Mouse (Mus musculus): ENCODE data around the gene Zbtb20. TPM values are rescaled to one million over a fixed set of nuclear protein-coding genes. Genes with fewer than 3 reads are reported as not detected.

Gene Zbtb20
- polyA plus RNA-seq, 1 experiment = 14.7 TPM

DNA sequence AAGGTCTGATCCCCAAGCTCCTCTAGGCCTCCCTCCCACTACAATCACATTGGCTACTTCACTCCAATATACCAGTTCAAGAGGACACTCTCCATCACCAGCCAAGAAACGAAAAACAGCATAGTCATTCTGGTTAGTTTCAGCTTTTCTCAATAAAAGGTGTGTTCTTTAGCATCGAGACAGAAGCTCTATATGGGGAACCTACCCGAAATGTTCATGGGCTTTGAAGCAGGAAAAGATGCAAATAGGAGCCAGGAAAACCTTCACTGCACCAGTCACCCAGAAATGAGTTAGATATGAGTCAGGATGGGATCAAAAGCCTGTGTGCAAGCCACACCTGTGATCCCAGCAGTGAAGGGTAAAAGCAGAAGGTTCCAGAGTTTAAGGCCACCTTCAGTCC is 601.2 kb downstream of the Zbtb20 start:
- Histone ChIP-seq H3K27ac (ENCODE audit: insufficient read depth, low read depth, low read length) (no peak overlapping the region), H3K4me3 (ENCODE audit: insufficient read depth, low read length) (no peak overlapping the region), H3K4me1 (ENCODE audit: control insufficient read depth, insufficient read depth, low read length) (no peaks in the 10 kb centered on the region)
- TF ChIP-seq POLR2A (IDR thresholded peaks at IDR 0.05; ENCODE audit: borderline replicate concordance, low read depth, low read length) (no peak), CTCF (IDR thresholded peaks at IDR 0.05; ENCODE audit: low read depth, low read length) (no peak)

DNA sequence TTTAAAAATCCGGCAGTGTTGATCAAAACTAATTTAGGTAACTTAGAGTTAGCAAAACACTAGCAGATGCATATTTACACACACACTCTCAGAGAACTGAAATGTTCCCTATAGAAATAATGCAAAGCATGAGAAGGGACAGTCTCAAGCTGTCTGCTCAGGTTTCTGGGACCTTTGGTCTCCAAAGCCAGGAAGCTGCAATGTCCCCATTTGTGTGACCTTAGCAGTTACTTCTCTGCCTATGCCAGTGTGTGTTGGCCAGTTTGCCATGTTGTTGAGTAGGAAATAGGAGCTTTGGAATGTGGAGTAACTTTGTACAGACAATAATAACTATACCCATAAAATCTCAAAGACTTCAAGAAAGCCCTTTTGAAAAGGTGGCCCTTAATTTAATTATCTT is 602.7 kb downstream of the Zbtb20 start:
- Histone ChIP-seq H3K4me3 (ENCODE audit: insufficient read depth, low read length) (no peak overlapping the region), H3K4me1 (ENCODE audit: control insufficient read depth, insufficient read depth, low read length) (no peaks in the 10 kb centered on the region), H3K27ac (ENCODE audit: insufficient read depth, low read depth, low read length) (no peak overlapping the region)
- TF ChIP-seq CTCF (IDR thresholded peaks at IDR 0.05; ENCODE audit: low read depth, low read length) = no peak
- TF ChIP-seq POLR2A (IDR thresholded peaks at IDR 0.05; ENCODE audit: borderline replicate concordance, low read depth, low read length) = no peak

DNA sequence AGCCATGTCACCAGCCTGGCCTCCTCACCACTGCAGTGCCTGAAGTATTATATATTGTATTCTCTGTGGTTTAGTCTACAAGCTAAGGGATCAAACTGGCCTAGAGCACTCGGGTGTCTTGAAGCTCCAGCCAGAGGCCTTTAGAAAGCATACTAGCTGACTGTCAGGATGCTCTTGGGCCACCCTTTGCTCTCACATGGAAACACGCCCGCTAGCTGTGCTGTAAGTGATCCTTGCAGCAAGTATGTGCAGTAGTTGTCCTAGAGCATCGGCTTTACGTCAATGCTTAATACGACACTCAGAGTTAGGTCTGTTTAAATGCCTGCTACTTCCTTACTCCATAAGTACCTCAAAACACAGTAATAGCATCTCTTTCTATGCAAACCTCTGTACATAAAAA is 604.9 kb downstream of the Zbtb20 start:
- Histone ChIP-seq H3K4me3 (ENCODE audit: insufficient read depth, low read length) (no peak overlapping the region), H3K27ac (ENCODE audit: insufficient read depth, low read depth, low read length) (no peak overlapping the region), H3K4me1 (ENCODE audit: control insufficient read depth, insufficient read depth, low read length) (no peaks in the 10 kb centered on the region)
- TF ChIP-seq POLR2A (IDR thresholded peaks at IDR 0.05; ENCODE audit: borderline replicate concordance, low read depth, low read length) = no peak
- TF ChIP-seq CTCF (IDR thresholded peaks at IDR 0.05; ENCODE audit: low read depth, low read length) = no peak

DNA sequence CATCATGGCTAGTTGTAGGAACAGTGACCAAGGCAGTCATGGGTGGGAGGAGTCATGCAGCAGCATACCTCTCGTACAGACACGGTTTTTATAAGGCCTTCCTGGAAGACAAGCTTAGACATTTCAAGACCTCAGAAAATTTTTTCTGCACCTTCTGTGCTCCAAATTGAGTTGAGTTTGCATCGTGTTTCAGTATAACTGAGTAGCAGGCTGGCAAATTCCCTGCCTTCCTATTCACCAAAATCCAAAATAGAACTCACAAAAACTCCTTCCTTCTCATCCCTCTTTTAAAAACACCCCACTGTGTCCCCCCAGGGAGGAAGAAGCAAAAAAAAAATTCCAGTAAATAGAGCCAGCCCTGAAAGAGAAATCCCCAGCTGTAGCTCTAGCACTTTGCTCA is 606.4 kb downstream of the Zbtb20 start:
- Histone ChIP-seq H3K4me3 (ENCODE audit: insufficient read depth, low read length) (no peak overlapping the region), H3K4me1 (ENCODE audit: control insufficient read depth, insufficient read depth, low read length) (no peaks in the 10 kb centered on the region), H3K27ac (ENCODE audit: insufficient read depth, low read depth, low read length) (no peak overlapping the region)
- no peak for TF ChIP-seq POLR2A (IDR thresholded peaks at IDR 0.05; ENCODE audit: borderline replicate concordance, low read depth, low read length)
- no peak for TF ChIP-seq CTCF (IDR thresholded peaks at IDR 0.05; ENCODE audit: low read depth, low read length)

- no peak overlapping the region for H3K4me3 ChIP-seq (ENCODE audit: insufficient read depth, low read length)
- H3K4me1 ChIP-seq (ENCODE audit: control insufficient read depth, insufficient read depth, low read length) = no peaks in the 10 kb centered on the region
- TF ChIP-seq POLR2A (IDR thresholded peaks at IDR 0.05; ENCODE audit: borderline replicate concordance, low read depth, low read length) (no peak), CTCF (IDR thresholded peaks at IDR 0.05; ENCODE audit: low read depth, low read length) (no peak)
- no peak overlapping the region for H3K27ac ChIP-seq (ENCODE audit: insufficient read depth, low read depth, low read length)
Measured at GRCm38 (mm10) chr16:43482738-43483137, 607.1 kb downstream of the Zbtb20 start.

DNA sequence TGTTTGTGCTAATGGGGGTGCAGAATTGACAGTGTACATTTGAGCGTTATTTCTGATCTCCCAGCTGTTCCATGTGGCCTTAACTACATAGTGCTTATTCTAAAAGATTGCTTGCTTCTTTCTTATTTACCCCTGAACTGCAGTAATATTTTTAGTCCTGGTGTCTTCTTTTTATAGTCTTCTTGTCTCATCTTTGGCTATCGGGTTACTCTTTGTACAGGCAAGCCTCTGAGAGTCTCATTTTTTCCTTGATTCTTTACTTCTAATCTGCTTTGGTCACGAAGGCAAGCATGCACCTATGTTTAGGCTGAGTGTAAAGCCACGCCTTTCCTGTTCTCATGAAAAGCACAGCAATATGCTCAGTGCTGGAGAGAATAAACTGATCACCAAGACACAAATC is 608.7 kb downstream of the Zbtb20 start:
- H3K4me1 ChIP-seq (ENCODE audit: control insufficient read depth, insufficient read depth, low read length) = no peaks in the 10 kb centered on the region
- no peak overlapping the region for H3K27ac ChIP-seq (ENCODE audit: insufficient read depth, low read depth, low read length)
- H3K4me3 ChIP-seq (ENCODE audit: insufficient read depth, low read length) = no peak overlapping the region
- TF ChIP-seq CTCF (IDR thresholded peaks at IDR 0.05; ENCODE audit: low read depth, low read length) = no peak
- no peak for TF ChIP-seq POLR2A (IDR thresholded peaks at IDR 0.05; ENCODE audit: borderline replicate concordance, low read depth, low read length)

DNA sequence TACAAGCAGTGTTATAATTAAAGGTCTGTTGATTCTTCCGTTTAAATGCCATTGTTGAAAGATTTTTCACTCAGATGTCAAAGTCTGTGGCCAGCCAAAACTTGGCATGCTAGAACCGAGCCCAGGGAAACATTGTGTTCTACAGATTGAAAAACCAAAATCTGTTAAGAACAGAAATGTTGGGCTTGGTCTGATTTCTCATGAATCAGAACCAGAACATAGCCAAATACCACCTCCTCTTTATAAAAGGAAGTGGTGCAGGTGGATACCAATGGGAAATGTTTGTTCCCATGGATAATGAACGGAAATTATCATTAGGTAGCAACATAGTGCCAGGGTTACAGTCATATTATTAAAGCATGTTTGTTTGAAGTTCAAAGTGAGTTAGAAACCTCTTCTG is 613.7 kb downstream of the Zbtb20 start:
- H3K4me1 ChIP-seq (ENCODE audit: control insufficient read depth, insufficient read depth, low read length) = no peaks in the 10 kb centered on the region
- TF ChIP-seq CTCF (IDR thresholded peaks at IDR 0.05; ENCODE audit: low read depth, low read length) (no peak), POLR2A (IDR thresholded peaks at IDR 0.05; ENCODE audit: borderline replicate concordance, low read depth, low read length) (no peak)
- no peak overlapping the region for H3K4me3 ChIP-seq (ENCODE audit: insufficient read depth, low read length)
- no peak overlapping the region for H3K27ac ChIP-seq (ENCODE audit: insufficient read depth, low read depth, low read length)

- H3K4me3 ChIP-seq (ENCODE audit: insufficient read depth, low read length) = no peak overlapping the region
- no peaks in the 10 kb centered on the region for H3K4me1 ChIP-seq (ENCODE audit: control insufficient read depth, insufficient read depth, low read length)
- H3K27ac ChIP-seq (ENCODE audit: insufficient read depth, low read depth, low read length) = no peak overlapping the region
- TF ChIP-seq CTCF (IDR thresholded peaks at IDR 0.05; ENCODE audit: low read depth, low read length) (no peak), POLR2A (IDR thresholded peaks at IDR 0.05; ENCODE audit: borderline replicate concordance, low read depth, low read length) (no peak)
Measured at GRCm38 (mm10) chr16:43489984-43490383, 614.3 kb downstream of the Zbtb20 start.

DNA sequence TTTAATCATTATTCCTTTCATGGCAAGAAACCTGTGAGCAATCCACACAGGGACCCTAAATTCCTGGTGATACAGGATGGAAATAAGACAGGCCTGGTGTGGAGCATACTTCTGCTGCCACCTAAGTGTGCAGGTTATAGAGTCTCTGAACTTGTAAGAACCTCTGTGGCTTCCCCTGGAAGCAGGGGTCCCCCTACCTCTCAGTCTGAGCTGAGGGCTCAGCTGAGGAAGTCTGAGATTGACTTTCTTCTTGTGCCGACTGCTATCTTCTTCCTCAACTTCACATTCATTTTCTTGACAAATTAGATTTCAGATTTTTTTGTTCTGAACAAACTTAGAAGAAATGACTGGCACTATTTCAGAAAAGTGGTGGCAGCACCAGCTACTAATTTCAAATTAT is 617.2 kb downstream of the Zbtb20 start:
- Histone ChIP-seq H3K27ac (ENCODE audit: insufficient read depth, low read depth, low read length) (no peak overlapping the region), H3K4me3 (ENCODE audit: insufficient read depth, low read length) (no peak overlapping the region), H3K4me1 (ENCODE audit: control insufficient read depth, insufficient read depth, low read length) (no peaks in the 10 kb centered on the region)
- TF ChIP-seq POLR2A (IDR thresholded peaks at IDR 0.05; ENCODE audit: borderline replicate concordance, low read depth, low read length) (no peak), CTCF (IDR thresholded peaks at IDR 0.05; ENCODE audit: low read depth, low read length) (no peak)

DNA sequence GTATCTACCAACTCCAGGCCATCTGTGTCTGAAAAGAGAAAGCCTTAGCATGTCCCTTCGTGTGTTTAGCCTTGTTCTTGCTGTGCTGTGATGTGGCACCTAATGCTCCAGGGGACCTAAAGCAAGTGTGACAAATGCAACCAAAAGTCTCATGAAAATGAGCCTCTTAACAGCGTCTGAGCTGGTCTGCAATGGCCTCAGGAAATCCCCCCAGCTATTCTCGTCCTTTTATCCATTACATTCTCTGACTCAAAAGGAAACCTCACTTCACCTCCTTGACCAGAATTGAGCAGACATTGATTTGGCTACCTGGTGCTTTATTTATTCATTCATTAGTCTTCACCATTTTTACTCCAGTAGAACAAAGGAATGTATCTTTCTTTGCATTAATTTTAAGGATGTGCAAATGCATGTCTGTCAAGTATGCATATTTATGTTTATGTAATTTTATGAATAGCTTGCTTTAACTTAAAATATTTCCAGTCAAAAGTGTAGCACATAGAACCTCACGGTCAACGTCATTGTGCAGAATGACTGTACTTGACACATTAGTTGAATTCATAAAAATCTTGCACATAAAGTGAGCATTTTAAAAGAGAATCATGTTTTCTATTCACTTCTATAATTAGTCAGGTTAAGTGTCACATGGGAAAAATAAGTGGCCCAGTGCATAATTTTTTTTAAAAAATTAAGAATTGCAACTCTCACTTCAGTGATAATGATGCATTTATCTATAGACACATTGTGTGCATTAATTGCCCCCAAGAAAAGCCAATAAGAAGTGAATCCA is 618.1 kb downstream of the Zbtb20 start:
- Histone ChIP-seq H3K4me3 (ENCODE audit: insufficient read depth, low read length) (no peak overlapping the region), H3K27ac (ENCODE audit: insufficient read depth, low read depth, low read length) (no peak overlapping the region), H3K4me1 (ENCODE audit: control insufficient read depth, insufficient read depth, low read length) (no peaks in the 10 kb centered on the region)
- no peak for TF ChIP-seq CTCF (IDR thresholded peaks at IDR 0.05; ENCODE audit: low read depth, low read length)
- TF ChIP-seq POLR2A (IDR thresholded peaks at IDR 0.05; ENCODE audit: borderline replicate concordance, low read depth, low read length) = no peak

Data from bone marrow macrophage, adult 2 months (primary cell).